Mouse (Mus musculus) ES-E14 (cell line): ENCODE results near the gene Mgrn1.

Source experiments
- CHD2 ChIP-seq: IDR thresholded peaks from 2 replicates; pipeline ENCODE4 v1.6.1; 2014; ENCODE audit warnings: mild to moderate bottlenecking, low read depth, low read length, inconsistent platforms
- HCFC1 ChIP-seq: IDR thresholded peaks from 2 replicates; pipeline ENCODE4 v1.6.1; 2012; ENCODE audit warnings: low read length, inconsistent platforms, borderline replicate concordance; ENCODE audit not compliant: insufficient read depth
- ZC3H11A ChIP-seq: IDR thresholded peaks from 2 replicates; pipeline ENCODE4 v1.6.1; 2012; ENCODE audit warnings: low read depth, mild to moderate bottlenecking, inconsistent platforms, low read length, borderline replicate concordance
- ZNF384 ChIP-seq: IDR thresholded peaks from 2 replicates; pipeline ENCODE4 v1.6.1; 2012; ENCODE audit warnings: low read depth, low read length, inconsistent platforms

GRCm38 (mm10) chr16:4916608-4917007, 30.6 kb downstream of the Mgrn1 start:
- no peak for TF ChIP-seq CHD2
- no peak for TF ChIP-seq HCFC1
- no peak for TF ChIP-seq ZNF384
- no peak for TF ChIP-seq ZC3H11A
